In genomic region chr8:126698601-126699388, GRCm38 (mm10) we compare ENCODE assay signal across 8 mouse cellular contexts.
DNase-seq lines count a peak whose midpoint lies in the region; ATAC-seq and TF ChIP-seq lines count a peak whose summit lies in the region.

No protein-coding gene starts in this region.

- no peak for TF ChIP-seq POLR2A in kidney, adult 2 months (IDR thresholded peaks at IDR 0.05; ENCODE audit: low read depth, low read length)

- TF ChIP-seq CTCF in kidney, adult 2 months (conservative IDR thresholded peaks at IDR 0.05; ENCODE audit: insufficient read depth, insufficient read length, low read depth, low read length): no peak

- peak overlapping the region; percentile 75 to 78 for H3K27ac ChIP-seq in heart, embryonic 14.5 days (replicated peaks in 1 of 2; ENCODE audit: control insufficient read depth in 1 of 2, insufficient read depth in 1 of 2, low read depth in 2 of 2, low read length in 2 of 2)
- H3K27ac ChIP-seq in embryonic facial prominence, embryonic 13.5 days: peak overlapping the region; percentile 95
- H3K27ac ChIP-seq in limb, embryonic 10.5 days: peak overlapping the region; percentile 78
- no peak overlapping the region for H3K27ac ChIP-seq in neural tube, embryonic 12.5 days
- no peak overlapping the region for H3K27ac ChIP-seq in kidney, adult 2 months (ENCODE audit: insufficient read depth, low read depth, low read length)

- H3K4me3 ChIP-seq in heart, embryonic 14.5 days (ENCODE audit: control insufficient read depth in 1 of 2, insufficient read depth in 1 of 2, low read depth in 1 of 2, low read length in 2 of 2): no peak overlapping the region
- no peak overlapping the region for H3K4me3 ChIP-seq in embryonic facial prominence, embryonic 13.5 days
- H3K4me3 ChIP-seq in limb, embryonic 10.5 days: no peak overlapping the region
- H3K4me3 ChIP-seq in neural tube, embryonic 12.5 days: no peak overlapping the region
- no peak overlapping the region for H3K4me3 ChIP-seq in kidney, adult 2 months (ENCODE audit: insufficient read depth, low read depth, low read length)

- H3K4me1 ChIP-seq in heart, embryonic 14.5 days (ENCODE audit: control insufficient read depth in 2 of 2, insufficient read depth in 2 of 2, low read length in 2 of 2): peaks cover 16 to 17% of the 10 kb centered on the region in 2 experiments
- peaks cover 40% of the 10 kb centered on the region for H3K4me1 ChIP-seq in embryonic facial prominence, embryonic 13.5 days
- peaks cover 31% of the 10 kb centered on the region for H3K4me1 ChIP-seq in limb, embryonic 10.5 days
- H3K4me1 ChIP-seq in neural tube, embryonic 12.5 days: peaks cover 6% of the 10 kb centered on the region
- H3K4me1 ChIP-seq in kidney, adult 2 months (ENCODE audit: control insufficient read depth, insufficient read depth, low read length): peaks cover 8% of the 10 kb centered on the region; the same call in 1 of the 2 replicates

- intact Hi-C loops in heart, postnatal 10 days (cut with DNase I): no loop called here

- H3K9me3 ChIP-seq in heart, embryonic 14.5 days (ENCODE audit: control insufficient read depth, low read length): no peaks in the 10 kb centered on the region
- no peaks in the 10 kb centered on the region for H3K9me3 ChIP-seq in embryonic facial prominence, embryonic 13.5 days
- no peaks in the 10 kb centered on the region for H3K9me3 ChIP-seq in limb, embryonic 10.5 days (replicated peaks)
- no peaks in the 10 kb centered on the region for H3K9me3 ChIP-seq in neural tube, embryonic 12.5 days

- WGBS in heart, embryonic 14.5 days: 31% methylated on average over 7 of the region's 7 CpGs
- WGBS in embryonic facial prominence, embryonic 13.5 days: 14% methylated on average over 7 of the region's 7 CpGs
- WGBS in limb, embryonic 10.5 days: 26% methylated on average over 7 of the region's 7 CpGs
- 33% methylated on average over 7 of the region's 7 CpGs for WGBS in neural tube, embryonic 12.5 days
- 64% methylated on average over 7 of the region's 7 CpGs for WGBS in kidney, adult 2 months

- no peaks in the 10 kb centered on the region for H3K27me3 ChIP-seq in heart, embryonic 14.5 days (ENCODE audit: control insufficient read depth, insufficient read depth, low read length)
- H3K27me3 ChIP-seq in embryonic facial prominence, embryonic 13.5 days: no peaks in the 10 kb centered on the region
- H3K27me3 ChIP-seq in limb, embryonic 10.5 days (ENCODE audit: low read depth, poor library complexity, severe bottlenecking): no peaks in the 10 kb centered on the region
- no peaks in the 10 kb centered on the region for H3K27me3 ChIP-seq in neural tube, embryonic 12.5 days (replicated peaks)
- H3K27me3 ChIP-seq in kidney, adult 2 months (replicated peaks; ENCODE audit: control insufficient read depth, insufficient read depth, low read length): no peaks in the 10 kb centered on the region

- DNase-seq in heart, postnatal 10 days: no peak
- DNase-seq in limb, embryonic 10.5 days (ENCODE audit: low spot score): peak; percentile 34
- DNase-seq in right cerebral cortex, postnatal 4 days: no peak
- DNase-seq in testis, postnatal 14 days (ENCODE audit: low spot score): no peak
- no peak for DNase-seq in kidney, adult 2 months

- 0 out of 2 replicates have a peak overlapping the region, but pooled peaks have one; percentile 21 for H3K4me2 ChIP-seq in heart, embryonic 14.5 days (ENCODE audit: low read length)
- peak overlapping the region; percentile 5 for H3K4me2 ChIP-seq in embryonic facial prominence, embryonic 13.5 days
- H3K4me2 ChIP-seq in neural tube, embryonic 12.5 days (replicated peaks): peak overlapping the region; percentile 17; the same call in 1 of the 2 replicates

- no peaks in the 10 kb centered on the region for H3K36me3 ChIP-seq in heart, embryonic 14.5 days (ENCODE audit: control insufficient read depth, insufficient read depth, low read length)
- no peaks in the 10 kb centered on the region for H3K36me3 ChIP-seq in embryonic facial prominence, embryonic 13.5 days
- H3K36me3 ChIP-seq in limb, embryonic 10.5 days: no peaks in the 10 kb centered on the region
- H3K36me3 ChIP-seq in neural tube, embryonic 12.5 days: no peaks in the 10 kb centered on the region
- H3K36me3 ChIP-seq in kidney, adult 2 months (ENCODE audit: control insufficient read depth, insufficient read depth, low read length): no peaks in the 10 kb centered on the region

- peak overlapping the region; percentile 32 for H3K9ac ChIP-seq in heart, embryonic 14.5 days (ENCODE audit: low read length)
- no peak overlapping the region for H3K9ac ChIP-seq in embryonic facial prominence, embryonic 13.5 days
- no peak overlapping the region for H3K9ac ChIP-seq in neural tube, embryonic 12.5 days

- ATAC-seq in heart, embryonic 14.5 days (ENCODE audit: insufficient number of reproducible peaks, insufficient read depth, low FRiP score, low read depth): no peak
- peak; percentile 65 for ATAC-seq in embryonic facial prominence, embryonic 13.5 days (ENCODE audit: insufficient number of reproducible peaks, insufficient read depth, low FRiP score, low TSS enrichment, low read depth)
- 0 out of 2 replicates have a peak, but pooled peaks have one; percentile 33 for ATAC-seq in neural tube, embryonic 12.5 days (ENCODE audit: low FRiP score, low read depth)

Comparison
In these comparisons a context has a peak if more than half of its experiments do, and no peak if none do; other contexts are left out.
1. H3K27ac ChIP-seq: peak in heart, embryonic 14.5 days (2 of 2), embryonic facial prominence, embryonic 13.5 days (single experiment) and limb, embryonic 10.5 days (single experiment); none in neural tube, embryonic 12.5 days (single experiment) and kidney, adult 2 months (single experiment).
2. Peak in every context shown above with its lines, with median percentiles within 50 percentile points of each other: H3K4me2 ChIP-seq.